12 mouse cellular contexts compared by ENCODE assay signal in genomic region chr5:148757236-148757635, GRCm38 (mm10).
A peak's percentile ranks its signal among the peaks of the same experiment; 100 is the strongest.
DNase-seq lines count a peak whose midpoint lies in the region; ATAC-seq and TF ChIP-seq lines count a peak whose summit lies in the region.
"Had no signal": no experiment of that assay in that cellular context is flagged by ENCODE, and none has a peak within 500 bp of the region (broad histone marks: within the 10 kb centered on the region; RNA-seq: fewer than 3 reads in every experiment).

No protein-coding gene starts in this region.

- 59% methylated on average over 8 of the region's 8 CpGs for whole genome bisulfite sequencing in heart, embryonic 15.5 days
- 74% methylated on average over 8 of the region's 8 CpGs for WGBS in midbrain, embryonic 13.5 days
- WGBS in midbrain, embryonic 16.5 days: 50% methylated on average over 8 of the region's 8 CpGs
- 28% methylated on average over 8 of the region's 8 CpGs for WGBS in embryonic facial prominence, embryonic 14.5 days
- 39% methylated on average over 8 of the region's 8 CpGs for WGBS in limb, embryonic 14.5 days

- H3K4me1 ChIP-seq in heart, embryonic 15.5 days (replicated peaks): peaks cover 15% of the 10 kb centered on the region
- peaks cover 12% of the 10 kb centered on the region for H3K4me1 ChIP-seq in midbrain, embryonic 13.5 days (replicated peaks)
- H3K4me1 ChIP-seq in midbrain, embryonic 16.5 days (ENCODE audit: control insufficient read depth, insufficient read depth, low read length): no peaks in the 10 kb centered on the region
- H3K4me1 ChIP-seq in embryonic facial prominence, embryonic 14.5 days (ENCODE audit: control insufficient read depth, insufficient read depth, low read length): peaks cover 6% of the 10 kb centered on the region; the same call in 1 of the 2 replicates
- peaks cover 20% of the 10 kb centered on the region for H3K4me1 ChIP-seq in limb, embryonic 14.5 days (ENCODE audit: control insufficient read depth, insufficient read depth, low read length)
- H3K4me1 ChIP-seq: liver, embryonic 12.5 days had no signal

- DNase-seq in heart, adult 9 months (ENCODE audit: low spot score in 2 of 2): no peak
- DNase-seq in embryonic facial prominence, embryonic 14.5 days (ENCODE audit: low spot score): peak; percentile 75
- peak; percentile 52 for DNase-seq in limb, embryonic 14.5 days (ENCODE audit: low spot score)
- no peak for DNase-seq in retina, embryonic 14.5 days (ENCODE audit: low spot score)
- no peak for DNase-seq in cerebellum, adult 11-12 months
- DNase-seq: heart, postnatal 10 days; thymus, adult 2 months had no signal

- no peaks in the 10 kb centered on the region for H3K27me3 ChIP-seq in heart, embryonic 15.5 days
- no peaks in the 10 kb centered on the region for H3K27me3 ChIP-seq in midbrain, embryonic 13.5 days
- no peaks in the 10 kb centered on the region for H3K27me3 ChIP-seq in midbrain, embryonic 16.5 days (ENCODE audit: control insufficient read depth, insufficient read depth, low read depth, low read length)
- H3K27me3 ChIP-seq in embryonic facial prominence, embryonic 14.5 days (replicated peaks; ENCODE audit: control insufficient read depth, insufficient read depth, low read length): no peaks in the 10 kb centered on the region
- no peaks in the 10 kb centered on the region for H3K27me3 ChIP-seq in limb, embryonic 14.5 days (ENCODE audit: control insufficient read depth, insufficient read depth, low read length)

- no peak overlapping the region for H3K27ac ChIP-seq in heart, embryonic 15.5 days
- H3K27ac ChIP-seq in midbrain, embryonic 13.5 days: no peak overlapping the region
- H3K27ac ChIP-seq in midbrain, embryonic 16.5 days (ENCODE audit: low read length): no peak overlapping the region
- H3K27ac ChIP-seq in embryonic facial prominence, embryonic 14.5 days (replicated peaks; ENCODE audit: low read depth, low read length): 0 out of 2 replicates have a peak overlapping the region, but pooled peaks have one; percentile 29
- H3K27ac ChIP-seq in limb, embryonic 14.5 days (replicated peaks; ENCODE audit: low read depth, low read length): no peak overlapping the region
- H3K27ac ChIP-seq: liver, embryonic 12.5 days had no signal

- H3K9ac ChIP-seq in heart, embryonic 15.5 days: no peak overlapping the region
- H3K9ac ChIP-seq in midbrain, embryonic 13.5 days (replicated peaks): no peak overlapping the region
- no peak overlapping the region for H3K9ac ChIP-seq in midbrain, embryonic 16.5 days (ENCODE audit: low read depth, low read length)
- no peak overlapping the region for H3K9ac ChIP-seq in embryonic facial prominence, embryonic 14.5 days (ENCODE audit: low read depth, low read length)
- H3K9ac ChIP-seq in limb, embryonic 14.5 days (ENCODE audit: low read depth, low read length, severe bottlenecking): no peak overlapping the region
- H3K9ac ChIP-seq: liver, embryonic 12.5 days had no signal

- no peak overlapping the region for H3K4me3 ChIP-seq in heart, embryonic 15.5 days
- no peak overlapping the region for H3K4me3 ChIP-seq in midbrain, embryonic 13.5 days (replicated peaks)
- no peak overlapping the region for H3K4me3 ChIP-seq in midbrain, embryonic 16.5 days (ENCODE audit: low read depth, low read length)
- no peak overlapping the region for H3K4me3 ChIP-seq in embryonic facial prominence, embryonic 14.5 days (ENCODE audit: low read depth, low read length)
- H3K4me3 ChIP-seq in limb, embryonic 14.5 days (replicated peaks; ENCODE audit: low read length): no peak overlapping the region
- H3K4me3 ChIP-seq: liver, embryonic 12.5 days had no signal

- no peaks in the 10 kb centered on the region for H3K9me3 ChIP-seq in heart, embryonic 15.5 days (replicated peaks)
- no peaks in the 10 kb centered on the region for H3K9me3 ChIP-seq in midbrain, embryonic 13.5 days
- no peaks in the 10 kb centered on the region for H3K9me3 ChIP-seq in midbrain, embryonic 16.5 days (replicated peaks; ENCODE audit: control insufficient read depth, low read length, poor library complexity, severe bottlenecking)
- 0 out of 2 replicates have a peak, but pooled peaks cover 5% of the 10 kb centered on the region for H3K9me3 ChIP-seq in embryonic facial prominence, embryonic 14.5 days (ENCODE audit: control insufficient read depth, low read length)
- H3K9me3 ChIP-seq in limb, embryonic 14.5 days (ENCODE audit: control insufficient read depth, low read length): no peaks in the 10 kb centered on the region
- H3K9me3 ChIP-seq: liver, embryonic 12.5 days had no signal

- no peaks in the 10 kb centered on the region for H3K36me3 ChIP-seq in heart, embryonic 15.5 days
- no peaks in the 10 kb centered on the region for H3K36me3 ChIP-seq in midbrain, embryonic 13.5 days
- no peaks in the 10 kb centered on the region for H3K36me3 ChIP-seq in midbrain, embryonic 16.5 days (ENCODE audit: control insufficient read depth, insufficient read depth, low read length)
- no peaks in the 10 kb centered on the region for H3K36me3 ChIP-seq in embryonic facial prominence, embryonic 14.5 days (ENCODE audit: control insufficient read depth, insufficient read depth, low read length)
- no peaks in the 10 kb centered on the region for H3K36me3 ChIP-seq in limb, embryonic 14.5 days (ENCODE audit: control insufficient read depth, insufficient read depth, low read length)
- H3K36me3 ChIP-seq: liver, embryonic 12.5 days had no signal

- no peak overlapping the region for H3K4me2 ChIP-seq in heart, embryonic 15.5 days
- H3K4me2 ChIP-seq in midbrain, embryonic 13.5 days (replicated peaks): no peak overlapping the region
- no peak overlapping the region for H3K4me2 ChIP-seq in midbrain, embryonic 16.5 days (ENCODE audit: low read length)
- H3K4me2 ChIP-seq in embryonic facial prominence, embryonic 14.5 days (ENCODE audit: low read depth, low read length): no peak overlapping the region
- H3K4me2 ChIP-seq in limb, embryonic 14.5 days (replicated peaks; ENCODE audit: low read depth, low read length, severe bottlenecking): no peak overlapping the region
- H3K4me2 ChIP-seq: liver, embryonic 12.5 days had no signal

- TF ChIP-seq POLR2A in limb, embryonic 14.5 days (IDR thresholded peaks at IDR 0.05; ENCODE audit: borderline replicate concordance, extremely low read depth, insufficient read depth, insufficient read length): no peak

- 0 out of 2 replicates have a peak, but pooled peaks have one; percentile 44 for ATAC-seq in heart, embryonic 15.5 days (replicated peaks; ENCODE audit: insufficient number of reproducible peaks, insufficient read depth, low FRiP score, low read depth)
- peak; percentile 50; the same call in 1 of the 2 replicates for ATAC-seq in midbrain, embryonic 13.5 days
- ATAC-seq in midbrain, embryonic 16.5 days: no peak; the same call in 1 of the 2 replicates
- ATAC-seq in embryonic facial prominence, embryonic 14.5 days (ENCODE audit: low read depth): peak; percentile 82
- ATAC-seq in limb, embryonic 14.5 days (ENCODE audit: low FRiP score, low read depth): peak; percentile 31; the same call in 1 of the 2 replicates
- ATAC-seq: CD4-positive, CD25-positive, alpha-beta regulatory T cell, adult 4 months; liver, embryonic 12.5 days had no signal

Comparison
In these comparisons a context has a peak if more than half of its experiments do, and no peak if none do; other contexts are left out.
1. DNase-seq: peak in embryonic facial prominence, embryonic 14.5 days (single experiment) and limb, embryonic 14.5 days (single experiment); none in heart, adult 9 months (0 of 2), retina, embryonic 14.5 days (single experiment) and cerebellum, adult 11-12 months (single experiment).